Mouse (Mus musculus) testis, adult 2 months (tissue): ENCODE results near the gene Plpp7.

Experiments
- CTCF ChIP-seq: fragments of 200-500 bp; IDR thresholded peaks from 2 replicates; pipeline ENCODE4 v1.5.1; 2012; ENCODE audit warnings: low read depth, mild to moderate bottlenecking, inconsistent platforms, low read length, moderate library complexity; ENCODE audit not compliant: control insufficient read depth, insufficient read depth, insufficient replicate concordance
- POLR2A ChIP-seq: fragments of 200-500 bp; IDR thresholded peaks from 2 replicates; pipeline ENCODE4 v1.6.1; 2012; ENCODE audit warnings: low read depth, mild to moderate bottlenecking, inconsistent platforms, low read length, moderate library complexity; ENCODE audit not compliant: control insufficient read depth

DNA sequence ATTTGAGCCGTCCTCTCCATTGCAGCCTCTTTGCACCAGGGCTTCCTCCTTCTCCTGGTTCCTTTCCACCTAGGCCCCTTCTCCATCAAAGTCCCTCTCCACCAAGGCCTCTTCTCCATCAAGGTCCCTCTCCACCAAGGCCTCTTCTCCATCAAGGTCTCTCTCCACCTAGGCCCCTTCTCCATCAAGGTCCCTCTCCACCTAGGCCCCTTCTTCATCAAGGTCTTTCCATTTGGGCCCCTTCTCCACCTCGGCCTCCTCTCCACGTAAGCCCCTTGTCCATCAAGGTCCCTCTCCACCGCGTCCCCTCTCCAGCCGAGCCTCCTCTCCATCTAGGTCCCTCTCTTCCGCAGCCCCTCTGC lies 55.2 kb downstream of the Plpp7 start:
- TF ChIP-seq POLR2A (no peak), CTCF (no peak)
